Mouse (Mus musculus): ENCODE measurements around the gene Cep72. TPM values are rescaled to one million over a fixed set of nuclear protein-coding genes. Genes with fewer than 3 reads are reported as not detected.
"Not testable (repeated sequence)": the region's sequence is repeated elsewhere in the genome, so short reads cannot be mapped to it uniquely, and the experiment has no call there.

Gene Cep72
- polyA plus RNA-seq, 1 experiment from 2014 or later: 4.4 TPM

- Histone ChIP-seq H3K4me2 (replicated peaks; ENCODE audit: low read depth, low read length) (no peak overlapping the region), H3K9me3 (ENCODE audit: low read length) (no peaks in the 10 kb centered on the region), H3K4me1 (ENCODE audit: insufficient read depth, low read depth, low read length) (no peaks in the 10 kb centered on the region), H3K36me3 (ENCODE audit: insufficient read depth, low read length) (no peaks in the 10 kb centered on the region), H3K4me3 (ENCODE audit: low read depth, low read length) (no peak overlapping the region), H3K9ac (replicated peaks; ENCODE audit: low read depth) (no peak overlapping the region), H3K27ac (ENCODE audit: low read length) (no peak overlapping the region), H3K27me3 (replicated peaks; ENCODE audit: insufficient read depth, low read length) (no peaks in the 10 kb centered on the region)
- DNase-seq (ENCODE audit: low spot score) (peak; percentile 77), ATAC-seq (peak; percentile 84)
- WGBS: 43% methylated on average over 2 of the region's 2 CpGs
- TF ChIP-seq EP300 (IDR thresholded peaks at IDR 0.05) (no peak), CTCF (IDR thresholded peaks at IDR 0.05) (peak; percentile 78)
Observed at GRCm38 (mm10) chr13:74096715-74097363, 34.7 kb upstream of the Cep72 start.

- no peak overlapping the region for H3K27ac ChIP-seq (ENCODE audit: low read length)
- no peaks in the 10 kb centered on the region for H3K27me3 ChIP-seq (replicated peaks; ENCODE audit: insufficient read depth, low read length)
- no peaks in the 10 kb centered on the region for H3K4me1 ChIP-seq (ENCODE audit: insufficient read depth, low read depth, low read length)
- no peaks in the 10 kb centered on the region for H3K9me3 ChIP-seq (ENCODE audit: low read length)
- H3K36me3 ChIP-seq (ENCODE audit: insufficient read depth, low read length): no peaks in the 10 kb centered on the region
- no peak for TF ChIP-seq CTCF (IDR thresholded peaks at IDR 0.05)
- no peak for TF ChIP-seq EP300 (IDR thresholded peaks at IDR 0.05)
- WGBS: 40% methylated on average over 2 of the region's 2 CpGs
- H3K4me2 ChIP-seq (replicated peaks; ENCODE audit: low read depth, low read length): no peak overlapping the region
- no peak overlapping the region for H3K4me3 ChIP-seq (ENCODE audit: low read depth, low read length)
- DNase-seq (ENCODE audit: low spot score) (peak; percentile 14), ATAC-seq (no peak)
- H3K9ac ChIP-seq (replicated peaks; ENCODE audit: low read depth): no peak overlapping the region
Observed at GRCm38 (mm10) chr13:74095936-74096335, 33.8 kb upstream of the Cep72 start.

GRCm38 (mm10) chr13:74090265-74090664 is 28.2 kb upstream of the Cep72 start:
- Histone ChIP-seq H3K9ac (replicated peaks; ENCODE audit: low read depth) (no peak overlapping the region), H3K27me3 (replicated peaks; ENCODE audit: insufficient read depth, low read length) (no peaks in the 10 kb centered on the region), H3K9me3 (ENCODE audit: low read length) (no peaks in the 10 kb centered on the region), H3K27ac (ENCODE audit: low read length) (no peak overlapping the region), H3K36me3 (ENCODE audit: insufficient read depth, low read length) (no peaks in the 10 kb centered on the region), H3K4me2 (replicated peaks; ENCODE audit: low read depth, low read length) (no peak overlapping the region), H3K4me1 (ENCODE audit: insufficient read depth, low read depth, low read length) (no peaks in the 10 kb centered on the region), H3K4me3 (ENCODE audit: low read depth, low read length) (no peak overlapping the region)
- TF ChIP-seq CTCF (IDR thresholded peaks at IDR 0.05) (no peak), EP300 (IDR thresholded peaks at IDR 0.05) (no peak)
- DNase-seq (ENCODE audit: low spot score) (peak; percentile 56), ATAC-seq (peak; percentile 64)
- WGBS: 43% methylated on average over 3 of the region's 3 CpGs

- Histone ChIP-seq H3K9ac (replicated peaks; ENCODE audit: low read depth) (no peak overlapping the region), H3K27me3 (replicated peaks; ENCODE audit: insufficient read depth, low read length) (no peaks in the 10 kb centered on the region), H3K4me2 (replicated peaks; ENCODE audit: low read depth, low read length) (no peak overlapping the region), H3K4me1 (ENCODE audit: insufficient read depth, low read depth, low read length) (no peaks in the 10 kb centered on the region), H3K36me3 (ENCODE audit: insufficient read depth, low read length) (no peaks in the 10 kb centered on the region), H3K27ac (ENCODE audit: low read length) (no peak overlapping the region), H3K9me3 (ENCODE audit: low read length) (no peaks in the 10 kb centered on the region), H3K4me3 (ENCODE audit: low read depth, low read length) (no peak overlapping the region)
- 84% methylated on average over 7 of the region's 7 CpGs for WGBS
- no peak for TF ChIP-seq EP300 (IDR thresholded peaks at IDR 0.05)
- TF ChIP-seq CTCF (IDR thresholded peaks at IDR 0.05): no peak
- ATAC-seq (no peak), DNase-seq (ENCODE audit: low spot score) (no peak)
Observed at GRCm38 (mm10) chr13:74073369-74073768, 11.3 kb upstream of the Cep72 start.

- Histone ChIP-seq H3K27me3 (replicated peaks; ENCODE audit: insufficient read depth, low read length) (no peaks in the 10 kb centered on the region), H3K4me3 (ENCODE audit: low read depth, low read length) (no peak overlapping the region), H3K4me2 (replicated peaks; ENCODE audit: low read depth, low read length) (no peak overlapping the region), H3K36me3 (ENCODE audit: insufficient read depth, low read length) (no peaks in the 10 kb centered on the region), H3K9me3 (ENCODE audit: low read length) (no peaks in the 10 kb centered on the region), H3K4me1 (ENCODE audit: insufficient read depth, low read depth, low read length) (no peaks in the 10 kb centered on the region), H3K9ac (replicated peaks; ENCODE audit: low read depth) (no peak overlapping the region), H3K27ac (ENCODE audit: low read length) (no peak overlapping the region)
- DNase-seq (ENCODE audit: low spot score) (no peak), ATAC-seq (no peak)
- TF ChIP-seq CTCF (IDR thresholded peaks at IDR 0.05) (no peak), EP300 (IDR thresholded peaks at IDR 0.05) (no peak)
- WGBS: 62% methylated on average over 3 of the region's 3 CpGs
Observed at GRCm38 (mm10) chr13:74071714-74072113, 9.6 kb upstream of the Cep72 start.

GRCm38 (mm10) chr13:74071244-74071643 is 9.1 kb upstream of the Cep72 start:
- WGBS: 65% methylated on average over 1 of the region's 1 CpGs
- ATAC-seq; H3K27ac ChIP-seq (ENCODE audit: low read length); H3K9me3 ChIP-seq (ENCODE audit: low read length); H3K27me3 ChIP-seq (replicated peaks; ENCODE audit: insufficient read depth, low read length); H3K4me3 ChIP-seq (ENCODE audit: low read depth, low read length); H3K9ac ChIP-seq (replicated peaks; ENCODE audit: low read depth); H3K36me3 ChIP-seq (ENCODE audit: insufficient read depth, low read length); DNase-seq (ENCODE audit: low spot score); H3K4me2 ChIP-seq (replicated peaks; ENCODE audit: low read depth, low read length); H3K4me1 ChIP-seq (ENCODE audit: insufficient read depth, low read depth, low read length): not testable (repeated sequence)

GRCm38 (mm10) chr13:74066576-74066975 is 4.5 kb upstream of the Cep72 start:
- no peak overlapping the region for H3K9ac ChIP-seq (replicated peaks; ENCODE audit: low read depth)
- TF ChIP-seq CTCF (IDR thresholded peaks at IDR 0.05) (no peak), EP300 (IDR thresholded peaks at IDR 0.05) (no peak)
- H3K27ac ChIP-seq (ENCODE audit: low read length): no peak overlapping the region
- no peak for ATAC-seq
- 79% methylated on average over 1 of the region's 1 CpGs for WGBS
- no peaks in the 10 kb centered on the region for H3K27me3 ChIP-seq (replicated peaks; ENCODE audit: insufficient read depth, low read length)
- no peaks in the 10 kb centered on the region for H3K4me1 ChIP-seq (ENCODE audit: insufficient read depth, low read depth, low read length)
- H3K4me3 ChIP-seq (ENCODE audit: low read depth, low read length): no peak overlapping the region
- no peak overlapping the region for H3K4me2 ChIP-seq (replicated peaks; ENCODE audit: low read depth, low read length)
- H3K9me3 ChIP-seq (ENCODE audit: low read length): no peaks in the 10 kb centered on the region
- H3K36me3 ChIP-seq (ENCODE audit: insufficient read depth, low read length): no peaks in the 10 kb centered on the region
- no peak for DNase-seq (ENCODE audit: low spot score)

Measured in lung, postnatal 0 days (tissue).